Mouse (Mus musculus): ENCODE measurements around the gene Smap2. TPM values are rescaled to one million over a fixed set of nuclear protein-coding genes. Genes with fewer than 3 reads are reported as not detected.
A peak's percentile ranks its signal among the peaks of the same experiment; 100 is the strongest.

Smap2 gene
- polyA plus RNA-seq, 1 experiment = 28.1 TPM

- TF ChIP-seq CTCF (IDR thresholded peaks at IDR 0.05; ENCODE audit: extremely low read depth, insufficient read length, insufficient replicate concordance, low read depth, low read length) (no peak), POLR2A (IDR thresholded peaks at IDR 0.05; ENCODE audit: low read depth, low read length) (no peak)
- Histone ChIP-seq H3K4me1 (ENCODE audit: control insufficient read depth, insufficient read depth, insufficient read length, low read length) (no peaks in the 10 kb centered on the region), H3K27me3 (ENCODE audit: control insufficient read depth, insufficient read depth, low read length) (no peaks in the 10 kb centered on the region), H3K27ac (ENCODE audit: insufficient read depth, low read depth, low read length) (peak overlapping the region; percentile 94; the same call in 1 of the 2 replicates), H3K4me3 (ENCODE audit: low read depth, low read length) (no peak overlapping the region), H3K36me3 (ENCODE audit: control insufficient read depth, insufficient read depth, low read length) (peaks cover 9% of the 10 kb centered on the region)
- 9% methylated on average over 3 of the region's 3 CpGs for WGBS
These were observed 91.7 kb downstream of the Smap2 start for GRCm38 (mm10) chr4:120925386-120925785.

GRCm38 (mm10) chr4:120924554-120925299 lies 92.3 kb downstream of the Smap2 start, which contains the start of gene Exo5:
Gene Exo5 (minus strand): TSS chr4:120925017.
- Histone ChIP-seq H3K27me3 (ENCODE audit: control insufficient read depth, insufficient read depth, low read length) (no peaks in the 10 kb centered on the region), H3K36me3 (ENCODE audit: control insufficient read depth, insufficient read depth, low read length) (peaks cover 9% of the 10 kb centered on the region), H3K4me1 (ENCODE audit: control insufficient read depth, insufficient read depth, insufficient read length, low read length) (no peaks in the 10 kb centered on the region), H3K4me3 (ENCODE audit: low read depth, low read length) (peak within 1 kb of the TSS; percentile 87), H3K27ac (ENCODE audit: insufficient read depth, low read depth, low read length) (peak within 1 kb of the TSS; percentile 94)
- TF ChIP-seq CTCF (IDR thresholded peaks at IDR 0.05; ENCODE audit: extremely low read depth, insufficient read length, insufficient replicate concordance, low read depth, low read length) = no peak
- peak; percentile 83 for TF ChIP-seq POLR2A (IDR thresholded peaks at IDR 0.05; ENCODE audit: low read depth, low read length)
- WGBS = under 1% methylated on average over 33 of the region's 33 CpGs

GRCm38 (mm10) chr4:120921461-120921860 lies 95.6 kb downstream of the Smap2 start:
- TF ChIP-seq POLR2A (IDR thresholded peaks at IDR 0.05; ENCODE audit: low read depth, low read length) (no peak), CTCF (IDR thresholded peaks at IDR 0.05; ENCODE audit: extremely low read depth, insufficient read length, insufficient replicate concordance, low read depth, low read length) (no peak)
- Histone ChIP-seq H3K36me3 (ENCODE audit: control insufficient read depth, insufficient read depth, low read length) (peaks cover 9% of the 10 kb centered on the region), H3K27ac (ENCODE audit: insufficient read depth, low read depth, low read length) (no peak overlapping the region), H3K27me3 (ENCODE audit: control insufficient read depth, insufficient read depth, low read length) (no peaks in the 10 kb centered on the region), H3K4me1 (ENCODE audit: control insufficient read depth, insufficient read depth, insufficient read length, low read length) (no peaks in the 10 kb centered on the region), H3K4me3 (ENCODE audit: low read depth, low read length) (no peak overlapping the region)
- 88% methylated on average over 8 of the region's 8 CpGs for WGBS

Other genes with a start within 250 kb of the Smap2 start
- gene Nfyc, start 185.7 kb downstream of the Smap2 start, polyA plus RNA-seq (2012; rRNA removed) = 103 and 247 TPM in 2 replicates
- 0.30 and 0.51 TPM in 2 replicates for gene Rims3, start 162.4 kb downstream of the Smap2 start, polyA plus RNA-seq (2012; rRNA removed)
- gene Exo5, start 92.2 kb downstream of the Smap2 start, polyA plus RNA-seq (2012; rRNA removed) = 1.3 and 2.8 TPM in 2 replicates
- 0.60 and 1.8 TPM in 2 replicates for gene Zfp69, start 65.5 kb downstream of the Smap2 start, polyA plus RNA-seq (2012; rRNA removed)
- 0.18 and 0.53 TPM in 2 replicates for gene Col9a2, start 22.1 kb upstream of the Smap2 start, polyA plus RNA-seq (2012; rRNA removed)
- 5.8 and 10.4 TPM in 2 replicates for gene Zmpste24, start 81.0 kb upstream of the Smap2 start, polyA plus RNA-seq (2012; rRNA removed)
- not detected in 2 replicates for gene Tmco2, start 92.0 kb upstream of the Smap2 start, polyA plus RNA-seq (2012; rRNA removed)
- gene Rlf, start 197.8 kb upstream of the Smap2 start, polyA plus RNA-seq (2012; rRNA removed) = 0.83 and 1.2 TPM in 2 replicates

Measured in small intestine, adult 2 months (tissue).